Mouse (Mus musculus) kidney, embryonic 15.5 days (tissue): Measurements from ENCODE around the gene Tssc4. TPM values are rescaled to one million over a fixed set of nuclear protein-coding genes. Genes with fewer than 3 reads are reported as not detected.

Source experiments
- ATAC-seq: fragments of 200-750 bp; cut with Nextera tagmentation; replicated peaks from 2 replicates; pipeline ENCODE4 v1.8.0; 2017; ENCODE audit warnings: moderate TSS enrichment; ENCODE audit not compliant: low FRiP score
- H3K27ac ChIP-seq: fragments of 300-500 bp; sonication (generic); 2 replicates; pipeline ENCODE4 v1.5.1; 2015; ENCODE audit warnings: mild to moderate bottlenecking, inconsistent platforms
- H3K27me3 ChIP-seq: fragments of 300-500 bp; sonication (generic); 2 replicates; pipeline ENCODE4 v1.6.1; 2015; ENCODE audit warnings: inconsistent platforms
- H3K36me3 ChIP-seq: fragments of 300-500 bp; sonication (generic); 2 replicates; pipeline ENCODE4 v1.6.1; 2015; ENCODE audit warnings: inconsistent platforms
- H3K4me1 ChIP-seq: fragments of 300-500 bp; sonication (generic); 2 replicates; pipeline ENCODE4 v1.6.1; 2015; ENCODE audit warnings: inconsistent platforms
- H3K4me2 ChIP-seq: fragments of 300-500 bp; sonication (generic); 2 replicates; pipeline ENCODE4 v1.6.1; 2015; ENCODE audit warnings: moderate library complexity, mild to moderate bottlenecking, inconsistent platforms
- H3K4me3 ChIP-seq: fragments of 300-500 bp; sonication (generic); replicated peaks from 2 replicates; pipeline ENCODE4 v1.5.1; 2015; ENCODE audit warnings: mild to moderate bottlenecking, inconsistent platforms
- H3K9ac ChIP-seq: fragments of 300-500 bp; sonication (generic); 2 replicates; pipeline ENCODE4 v1.6.1; 2015; ENCODE audit warnings: mild to moderate bottlenecking, inconsistent platforms
- H3K9me3 ChIP-seq: fragments of 300-500 bp; sonication (generic); replicated peaks from 2 replicates; pipeline ENCODE4 v1.6.1; 2016; ENCODE audit warnings: inconsistent platforms
- WGBS: fragments of 180-500 bp; shearing (Covaris S2); methylation state at CpG from one replicate; pipeline ENCODE4 v1.1.7; 2015; ENCODE audit warnings: mixed read lengths; 5-methylcytosine and 5-hydroxymethylcytosine counted together
- polyA plus RNA-seq: library from polyadenylated mRNA; unstranded; fragments of >200 nt; fragmentation: Nextera tagmentation; extraction: Ambion mirVana; gene quantifications from 2 replicates; pipeline ENCODE4 v1.2.1, GENCODE M21; 2015

The Tssc4 gene
- polyA plus RNA-seq, 1 experiment from 2014 or later, result 105 TPM

GRCm38 (mm10) chr7:143049331-143049730 is 19.7 kb upstream of the Tssc4 start:
- 84% methylated on average over 3 of the region's 3 CpGs for WGBS

GRCm38 (mm10) chr7:143049841-143050816 is 18.9 kb upstream of the Tssc4 start:
- H3K4me3 ChIP-seq, result no peak overlapping the region
- 94% methylated on average over 3 of the region's 3 CpGs for WGBS
- no peaks in the 10 kb centered on the region for H3K9me3 ChIP-seq
- no peaks in the 10 kb centered on the region for H3K36me3 ChIP-seq
- peaks cover 24% of the 10 kb centered on the region for H3K4me1 ChIP-seq
- no peaks in the 10 kb centered on the region for H3K27me3 ChIP-seq
- no peak for ATAC-seq
- no peak overlapping the region for H3K4me2 ChIP-seq
- H3K9ac ChIP-seq, result no peak overlapping the region
- no peak overlapping the region for H3K27ac ChIP-seq

More at GRCm38 (mm10) chr7:143049331-143049730, 19.7 kb upstream of the Tssc4 start:
- Histone ChIP-seq H3K4me1 (peaks cover 16% of the 10 kb centered on the region), H3K27ac (no peak overlapping the region), H3K27me3 (no peaks in the 10 kb centered on the region), H3K9me3 (no peaks in the 10 kb centered on the region), H3K9ac (no peak overlapping the region), H3K4me3 (no peak overlapping the region), H3K4me2 (no peak overlapping the region), H3K36me3 (no peaks in the 10 kb centered on the region)
- ATAC-seq, result no peak

GRCm38 (mm10) chr7:143051316-143051715 is 17.7 kb upstream of the Tssc4 start:
- 0 out of 2 replicates have a peak, but pooled peaks cover 4% of the 10 kb centered on the region for H3K36me3 ChIP-seq
- no peaks in the 10 kb centered on the region for H3K9me3 ChIP-seq
- no peak overlapping the region for H3K4me2 ChIP-seq
- 60% methylated on average over 2 of the region's 2 CpGs for WGBS
- ATAC-seq, result no peak
- no peak overlapping the region for H3K9ac ChIP-seq
- peaks cover 36% of the 10 kb centered on the region for H3K4me1 ChIP-seq
- no peak overlapping the region for H3K4me3 ChIP-seq
- no peaks in the 10 kb centered on the region for H3K27me3 ChIP-seq
- H3K27ac ChIP-seq, result no peak overlapping the region

- ATAC-seq, result peak; percentile 88
- H3K9ac ChIP-seq, result peak within 1 kb of the TSS; percentile 95
- H3K27ac ChIP-seq, result peak within 1 kb of the TSS; percentile 93
- H3K4me1 ChIP-seq, result peaks cover 49% of the 10 kb centered on the region
- H3K36me3 ChIP-seq, result peaks cover 8% of the 10 kb centered on the region; the same call in 1 of the 2 replicates
- peak within 1 kb of the TSS; percentile 97 for H3K4me3 ChIP-seq
- WGBS, result under 1% methylated on average over 37 of the region's 37 CpGs
- no peaks in the 10 kb centered on the region for H3K9me3 ChIP-seq
- H3K4me2 ChIP-seq, result peak within 1 kb of the TSS; percentile 87
- no peaks in the 10 kb centered on the region for H3K27me3 ChIP-seq
These were observed 16.4 kb upstream of the Tssc4 start, which contains the start of gene Cd81 for GRCm38 (mm10) chr7:143052626-143053007. TSS of gene Cd81 (plus strand) at chr7:143052739.

GRCm38 (mm10) chr7:143053008-143053899 is 15.8 kb upstream of the Tssc4 start:
- peak overlapping the region; percentile 87 for H3K4me2 ChIP-seq
- peak overlapping the region; percentile 97 for H3K4me3 ChIP-seq
- H3K9ac ChIP-seq, result peak overlapping the region; percentile 95
- ATAC-seq, result peak; percentile 68
- WGBS, result under 1% methylated on average over 46 of the region's 46 CpGs
- H3K27ac ChIP-seq, result peak overlapping the region; percentile 93
- H3K27me3 ChIP-seq, result no peaks in the 10 kb centered on the region
- no peaks in the 10 kb centered on the region for H3K9me3 ChIP-seq
- peaks cover 8% of the 10 kb centered on the region; the same call in 1 of the 2 replicates for H3K36me3 ChIP-seq
- H3K4me1 ChIP-seq, result peaks cover 55% of the 10 kb centered on the region

- 0 out of 2 replicates have a peak, but pooled peaks have one; percentile 19 for ATAC-seq
- Histone ChIP-seq H3K9ac (peak overlapping the region; percentile 95), H3K27ac (peak overlapping the region; percentile 93), H3K9me3 (no peaks in the 10 kb centered on the region), H3K27me3 (no peaks in the 10 kb centered on the region), H3K4me3 (peak overlapping the region; percentile 97), H3K4me2 (peak overlapping the region; percentile 87), H3K4me1 (peaks cover 63% of the 10 kb centered on the region), H3K36me3 (peaks cover 8% of the 10 kb centered on the region; the same call in 1 of the 2 replicates)
- 36% methylated on average over 11 of the region's 11 CpGs for WGBS
These were observed 15.0 kb upstream of the Tssc4 start for GRCm38 (mm10) chr7:143053961-143054611.

- peaks cover 66% of the 10 kb centered on the region for H3K4me1 ChIP-seq
- peak overlapping the region; percentile 93; the same call in 1 of the 2 replicates for H3K27ac ChIP-seq
- no peak for ATAC-seq
- peak overlapping the region; percentile 87 for H3K4me2 ChIP-seq
- H3K4me3 ChIP-seq, result peak overlapping the region; percentile 97
- no peaks in the 10 kb centered on the region for H3K9me3 ChIP-seq
- H3K36me3 ChIP-seq, result peaks cover 8% of the 10 kb centered on the region; the same call in 1 of the 2 replicates
- 33% methylated on average over 3 of the region's 3 CpGs for WGBS
- no peaks in the 10 kb centered on the region for H3K27me3 ChIP-seq
- peak overlapping the region; percentile 95 for H3K9ac ChIP-seq
These were observed 14.5 kb upstream of the Tssc4 start for GRCm38 (mm10) chr7:143054612-143054965.

GRCm38 (mm10) chr7:143055001-143055400 is 14.0 kb upstream of the Tssc4 start:
- WGBS, result 68% methylated on average over 3 of the region's 3 CpGs
- Histone ChIP-seq H3K4me3 (peak overlapping the region; percentile 97), H3K27me3 (no peaks in the 10 kb centered on the region), H3K9me3 (no peaks in the 10 kb centered on the region), H3K9ac (peak overlapping the region; percentile 95), H3K27ac (peak overlapping the region; percentile 93; the same call in 1 of the 2 replicates), H3K36me3 (peaks cover 11% of the 10 kb centered on the region; the same call in 1 of the 2 replicates), H3K4me2 (peak overlapping the region; percentile 87), H3K4me1 (peaks cover 66% of the 10 kb centered on the region)
- no peak for ATAC-seq

GRCm38 (mm10) chr7:143055499-143056186 is 13.4 kb upstream of the Tssc4 start:
- Histone ChIP-seq H3K36me3 (peaks cover 15% of the 10 kb centered on the region; the same call in 1 of the 2 replicates), H3K4me3 (peak overlapping the region; percentile 97), H3K27ac (peak overlapping the region; percentile 93), H3K4me1 (peaks cover 66% of the 10 kb centered on the region), H3K9ac (0 out of 2 replicates have a peak overlapping the region, but pooled peaks have one; percentile 35), H3K9me3 (no peaks in the 10 kb centered on the region), H3K4me2 (peak overlapping the region; percentile 87), H3K27me3 (no peaks in the 10 kb centered on the region)
- WGBS, result 63% methylated on average over 11 of the region's 11 CpGs
- ATAC-seq, result no peak

GRCm38 (mm10) chr7:143057023-143057422 is 12.0 kb upstream of the Tssc4 start:
- H3K4me3 ChIP-seq, result no peak overlapping the region

More at GRCm38 (mm10) chr7:143057023-143057422, 12.0 kb upstream of the Tssc4 start:
- 85% methylated on average over 5 of the region's 5 CpGs for WGBS
- Histone ChIP-seq H3K4me1 (peaks cover 62% of the 10 kb centered on the region), H3K36me3 (peaks cover 27% of the 10 kb centered on the region), H3K9ac (no peak overlapping the region), H3K4me2 (no peak overlapping the region), H3K9me3 (no peaks in the 10 kb centered on the region), H3K27me3 (no peaks in the 10 kb centered on the region), H3K27ac (peak overlapping the region; percentile 72)
- ATAC-seq, result no peak
